Mouse (Mus musculus): ENCODE measurements around the gene Spert.

The Spert gene

GRCm38 (mm10) chr14:75592978-75593377, at the start of gene Spert:
TSS of gene Spert (minus strand) at chr14:75593116.
- DNase-seq (ENCODE audit: extremely low read depth, low read depth, low spot score): no peak

GRCm38 (mm10) chr14:75642080-75642479, 49.2 kb upstream of the Spert start, which contains the start of gene Erich6b:
TSS of gene Erich6b (plus strand) at chr14:75642259.
- DNase-seq (ENCODE audit: extremely low read depth, low read depth, low spot score): no peak

GRCm38 (mm10) chr14:75641369-75641768, 48.5 kb upstream of the Spert start:
- no peak for DNase-seq (ENCODE audit: extremely low read depth, low read depth, low spot score)

- DNase-seq (ENCODE audit: extremely low read depth, low read depth, low spot score): no peak
Observed at GRCm38 (mm10) chr14:75640846-75641245, 47.9 kb upstream of the Spert start.

- no peak for DNase-seq (ENCODE audit: extremely low read depth, low read depth, low spot score)
Observed at GRCm38 (mm10) chr14:75637641-75638040, 44.7 kb upstream of the Spert start.

- DNase-seq (ENCODE audit: extremely low read depth, low read depth, low spot score): no peak
Observed at GRCm38 (mm10) chr14:75636107-75636506, 43.2 kb upstream of the Spert start.

GRCm38 (mm10) chr14:75635350-75635749, 42.4 kb upstream of the Spert start:
- no peak for DNase-seq (ENCODE audit: extremely low read depth, low read depth, low spot score)

GRCm38 (mm10) chr14:75628870-75629269, 36.0 kb upstream of the Spert start:
- DNase-seq (ENCODE audit: extremely low read depth, low read depth, low spot score): no peak

- no peak for DNase-seq (ENCODE audit: extremely low read depth, low read depth, low spot score)
Observed at GRCm38 (mm10) chr14:75622984-75623383, 30.1 kb upstream of the Spert start.

GRCm38 (mm10) chr14:75616375-75616774, 23.5 kb upstream of the Spert start:
- no peak for DNase-seq (ENCODE audit: extremely low read depth, low read depth, low spot score)

- DNase-seq (ENCODE audit: extremely low read depth, low read depth, low spot score): no peak
Observed at GRCm38 (mm10) chr14:75609176-75609575, 16.3 kb upstream of the Spert start.

GRCm38 (mm10) chr14:75583870-75584269, 9.0 kb downstream of the Spert start:
- no peak for DNase-seq (ENCODE audit: extremely low read depth, low read depth, low spot score)

GRCm38 (mm10) chr14:75579010-75579409, 13.9 kb downstream of the Spert start:
- no peak for DNase-seq (ENCODE audit: extremely low read depth, low read depth, low spot score)

GRCm38 (mm10) chr14:75566303-75566702, 26.6 kb downstream of the Spert start:
- DNase-seq (ENCODE audit: extremely low read depth, low read depth, low spot score): no peak

- no peak for DNase-seq (ENCODE audit: extremely low read depth, low read depth, low spot score)
Observed at GRCm38 (mm10) chr14:75565534-75566140, 27.3 kb downstream of the Spert start.

GRCm38 (mm10) chr14:75561577-75562331, 31.2 kb downstream of the Spert start:
- DNase-seq (ENCODE audit: extremely low read depth, low read depth, low spot score): no peak

GRCm38 (mm10) chr14:75541731-75542130, 51.2 kb downstream of the Spert start:
- DNase-seq (ENCODE audit: extremely low read depth, low read depth, low spot score): no peak

GRCm38 (mm10) chr14:75540996-75541350, 51.9 kb downstream of the Spert start:
- no peak for DNase-seq (ENCODE audit: extremely low read depth, low read depth, low spot score)

GRCm38 (mm10) chr14:75540216-75540995, 52.5 kb downstream of the Spert start:
- no peak for DNase-seq (ENCODE audit: extremely low read depth, low read depth, low spot score)

- no peak for DNase-seq (ENCODE audit: extremely low read depth, low read depth, low spot score)
Observed at GRCm38 (mm10) chr14:75539205-75539604, 53.7 kb downstream of the Spert start.
